Mouse (Mus musculus): ENCODE measurements at regions not wholly inside any gene's neighbourhood (a gene's known extent, or its start where the extent isn't known, plus 50 kb on each side); places are given as distances from the start of the nearest gene placed in this dataset.

DNA sequence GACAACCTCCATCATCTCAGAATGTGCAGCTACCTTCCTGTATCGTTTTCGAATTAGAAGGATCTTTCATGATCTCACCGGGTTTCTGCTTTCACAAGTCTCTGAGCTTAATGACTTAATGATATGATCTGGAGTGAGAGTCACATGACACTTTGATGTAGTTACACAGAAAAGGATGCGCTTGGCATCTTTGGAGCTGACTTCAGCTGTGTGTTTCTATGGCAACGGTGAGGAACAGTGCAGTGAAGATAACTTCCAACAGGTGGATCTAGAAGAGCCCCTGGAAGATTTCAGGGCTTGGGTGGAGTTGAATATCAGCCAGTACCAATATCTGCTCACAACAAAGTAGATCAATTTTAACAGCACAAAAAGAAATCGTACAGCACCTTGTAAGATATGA is 449.1 kb upstream of the Adamts9 start:
- CTCF ChIA-PET = no interaction called here

GRCm38 (mm10) chr6:93391166-93391565 is 447.9 kb upstream of the Adamts9 start:
- CTCF ChIA-PET = no interaction called here

- CTCF ChIA-PET = no interaction called here
Observed at GRCm38 (mm10) chr6:93371341-93371740, 428.0 kb upstream of the Adamts9 start.

DNA sequence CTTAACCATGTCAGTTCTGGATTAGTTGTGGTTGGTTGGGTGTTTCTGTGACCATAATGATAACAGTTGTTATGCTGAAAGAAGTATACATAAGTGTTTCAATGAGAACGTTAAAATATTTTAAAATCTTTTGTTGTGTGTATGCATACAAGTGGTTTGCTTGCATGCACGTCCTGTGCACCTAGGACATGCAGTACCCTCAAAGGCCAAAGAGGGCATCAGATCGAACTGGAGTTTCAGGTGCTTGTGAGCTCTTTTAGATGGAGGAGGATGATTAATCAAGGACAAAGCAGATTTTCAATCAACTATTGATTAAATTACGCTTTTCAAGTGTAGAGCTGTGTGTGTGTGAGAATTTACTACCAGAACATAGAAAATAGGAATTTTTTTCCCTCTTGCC is 420.6 kb upstream of the Adamts9 start:
- CTCF ChIA-PET = no interaction called here

- CTCF ChIA-PET = no interaction called here
Observed at GRCm38 (mm10) chr6:93353353-93354125, 410.2 kb upstream of the Adamts9 start.

- CTCF ChIA-PET = no interaction called here
Observed at GRCm38 (mm10) chr6:93349936-93350700, 406.8 kb upstream of the Adamts9 start.

DNA sequence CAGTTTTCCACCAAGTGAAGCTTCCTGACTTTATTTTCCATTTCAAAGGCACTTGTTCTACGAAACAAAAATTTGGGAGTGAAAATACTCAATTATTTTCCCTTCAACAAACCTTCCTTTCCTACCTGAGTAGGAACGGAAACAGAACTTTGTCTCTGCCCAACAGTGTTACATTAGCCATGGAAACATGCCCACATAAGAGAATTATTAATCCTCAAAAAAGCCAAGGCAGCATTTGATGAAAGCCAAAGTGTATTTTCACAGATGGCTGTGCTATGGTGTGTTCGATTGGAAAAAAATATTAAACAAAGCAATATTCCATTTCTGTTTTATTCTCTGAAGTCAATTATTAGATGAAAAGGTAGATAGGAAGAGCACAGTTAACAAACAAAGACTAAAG is 404.8 kb upstream of the Adamts9 start:
- CTCF ChIA-PET = no interaction called here

GRCm38 (mm10) chr6:93328683-93329082 is 385.4 kb upstream of the Adamts9 start:
- CTCF ChIA-PET = no interaction called here

DNA sequence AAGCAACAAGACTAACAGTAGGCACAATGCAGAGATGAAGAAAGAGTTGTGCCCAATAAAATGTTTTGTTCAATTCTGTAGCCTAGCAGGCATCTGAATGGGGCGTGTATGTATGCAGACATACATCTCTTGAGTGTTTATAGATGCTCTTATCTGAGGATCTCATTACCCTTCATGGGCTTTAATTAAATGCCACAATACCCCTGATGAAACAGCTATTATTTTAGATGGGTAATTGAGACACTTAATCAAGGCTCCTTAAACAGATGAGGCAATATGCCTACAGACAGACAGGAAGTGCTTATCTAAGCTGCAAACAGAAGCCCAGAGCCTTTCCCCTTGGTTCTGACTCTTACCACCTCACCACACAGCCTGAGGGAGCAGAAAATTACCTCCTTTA is 384.6 kb upstream of the Adamts9 start:
- CTCF ChIA-PET = no interaction called here

GRCm38 (mm10) chr6:93323881-93324280 is 380.6 kb upstream of the Adamts9 start:
- CTCF ChIA-PET = no interaction called here

DNA sequence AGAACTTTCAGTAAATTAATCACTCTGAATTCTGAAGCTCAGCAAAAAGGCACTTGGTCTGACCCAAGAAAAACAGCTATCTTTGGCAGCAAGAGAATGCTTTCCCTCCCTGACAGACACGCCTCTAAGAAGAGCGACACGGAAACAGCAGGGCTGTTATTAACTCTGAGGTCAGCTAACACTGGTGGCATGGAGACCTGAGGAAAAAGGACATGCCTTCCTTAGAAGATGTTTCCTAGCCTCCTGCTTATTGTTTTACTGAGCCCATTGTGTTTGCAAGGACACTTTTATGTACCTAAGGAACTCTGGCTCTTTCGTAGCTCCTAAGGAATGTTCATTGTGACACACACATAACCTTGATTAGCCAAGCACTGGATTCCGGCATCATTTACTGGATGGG is 371.3 kb upstream of the Adamts9 start:
- CTCF ChIA-PET = no interaction called here

DNA sequence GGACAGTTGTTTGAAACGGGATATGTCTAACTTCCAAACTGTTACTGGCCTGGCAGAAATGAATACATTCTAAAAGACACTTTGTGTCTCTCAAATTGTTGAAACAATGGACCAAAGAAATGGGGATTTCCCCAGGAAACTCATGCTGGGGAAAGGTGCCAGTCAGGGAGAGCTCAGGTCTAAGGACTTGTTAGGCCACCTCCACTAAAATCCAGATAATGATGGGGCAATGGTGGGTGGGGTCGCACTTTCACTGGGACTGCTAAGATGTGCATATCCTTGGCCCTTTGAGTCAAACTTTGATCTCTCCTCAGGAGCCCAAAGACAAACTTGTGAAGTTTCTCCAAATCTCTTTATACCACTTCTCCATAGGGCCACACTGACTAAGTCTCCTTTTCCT is 361.9 kb upstream of the Adamts9 start:
- CTCF ChIA-PET = no interaction called here

DNA sequence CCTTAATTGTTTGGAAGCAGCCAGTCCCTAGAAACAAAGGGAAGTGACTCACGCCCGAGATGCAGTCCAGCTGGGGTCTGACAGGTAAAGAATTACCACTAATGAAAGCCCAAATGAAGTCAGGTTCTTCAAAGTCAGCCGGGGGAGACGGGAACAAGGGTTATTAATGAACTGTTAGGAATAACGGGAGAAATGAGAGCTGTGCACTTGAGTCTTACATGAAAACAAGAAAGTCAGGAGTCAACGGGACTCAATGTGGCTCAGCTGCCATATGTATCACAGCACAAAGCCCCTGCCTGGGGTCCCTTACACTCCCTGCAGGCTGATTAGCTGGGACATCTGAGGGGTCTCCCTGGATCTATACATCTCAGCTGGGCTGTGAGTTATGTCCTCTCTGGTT is 354.7 kb upstream of the Adamts9 start:
- CTCF ChIA-PET = no interaction called here

- CTCF ChIA-PET = no interaction called here
Observed at GRCm38 (mm10) chr6:93291711-93292110, 348.4 kb upstream of the Adamts9 start.

- CTCF ChIA-PET = no interaction called here
Observed at GRCm38 (mm10) chr6:93288421-93288820, 345.1 kb upstream of the Adamts9 start.

- CTCF ChIA-PET = no interaction called here
Observed at GRCm38 (mm10) chr6:93285796-93286195, 342.5 kb upstream of the Adamts9 start.

DNA sequence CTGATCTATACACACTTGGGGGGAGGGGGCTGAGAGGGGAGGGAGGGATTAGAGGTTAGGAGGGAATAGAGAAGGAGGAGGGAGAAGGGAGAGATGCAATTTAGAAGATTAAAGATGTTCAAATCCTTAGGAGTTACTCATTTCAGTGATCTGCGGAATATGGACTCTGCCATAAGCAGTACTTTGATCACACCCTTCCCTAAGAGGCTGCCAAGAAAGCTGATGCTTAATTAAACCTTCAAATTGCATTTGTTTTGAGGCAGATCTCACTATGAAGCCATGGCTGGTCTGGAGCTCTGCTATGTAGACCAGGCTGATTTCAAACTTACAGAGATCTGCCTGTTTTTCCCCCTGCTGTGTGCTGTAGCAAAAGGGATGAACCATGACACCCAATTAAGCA is 338.2 kb upstream of the Adamts9 start:
- CTCF ChIA-PET = no interaction called here

DNA sequence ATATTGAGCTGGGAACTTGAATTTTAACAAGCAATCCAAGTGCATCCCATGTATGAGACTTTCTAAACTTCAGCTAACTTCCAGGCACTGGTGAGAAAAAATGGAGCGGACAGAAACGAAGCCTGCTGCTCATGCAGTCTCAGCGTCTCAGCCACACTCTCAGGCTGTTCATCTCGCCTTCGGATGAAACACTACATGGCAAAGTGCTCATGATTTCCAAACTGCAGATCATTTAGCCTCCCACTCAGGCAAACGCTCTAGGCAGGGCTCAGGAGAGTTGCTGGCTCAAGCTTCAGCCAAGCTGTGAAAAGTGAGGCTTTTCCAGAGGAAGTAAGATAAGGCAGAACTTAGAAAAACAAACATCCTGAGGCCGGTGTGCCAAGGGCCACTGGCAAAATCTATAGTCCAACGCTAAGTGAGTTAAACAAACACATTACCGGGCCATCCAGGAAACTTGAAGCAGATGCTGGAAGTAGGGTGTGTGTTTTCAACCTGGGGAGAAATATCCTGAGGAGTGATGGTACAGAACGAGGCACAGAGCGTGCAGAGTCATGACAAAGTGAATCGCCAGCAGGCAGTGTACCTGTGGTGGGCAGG is 330.7 kb upstream of the Adamts9 start:
- CTCF ChIA-PET = no interaction called here

DNA sequence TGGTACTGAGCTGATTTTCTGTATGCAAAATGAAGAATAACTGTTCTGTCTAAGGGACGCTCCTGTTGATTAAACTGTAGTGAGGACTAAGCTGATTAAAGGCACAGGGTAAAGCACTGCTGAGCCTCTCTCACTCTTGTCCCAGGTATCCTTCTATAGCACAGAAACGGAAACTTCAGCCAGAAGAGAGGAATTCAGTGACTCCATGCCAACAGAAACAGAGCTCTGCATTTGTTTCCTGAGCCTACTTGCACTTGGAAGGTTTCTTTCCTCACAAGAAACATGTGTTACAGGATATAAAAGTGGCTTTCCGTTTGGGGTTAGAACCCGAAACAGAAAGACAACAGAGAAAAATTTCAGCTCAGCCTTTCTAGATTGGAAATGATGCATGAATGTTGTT is 328.9 kb upstream of the Adamts9 start:
- CTCF ChIA-PET = no interaction called here

GRCm38 (mm10) chr6:93266826-93267225 is 323.5 kb upstream of the Adamts9 start:
- CTCF ChIA-PET = no interaction called here

GRCm38 (mm10) chr6:93265164-93265563 is 321.9 kb upstream of the Adamts9 start:
- CTCF ChIA-PET = no interaction called here

DNA sequence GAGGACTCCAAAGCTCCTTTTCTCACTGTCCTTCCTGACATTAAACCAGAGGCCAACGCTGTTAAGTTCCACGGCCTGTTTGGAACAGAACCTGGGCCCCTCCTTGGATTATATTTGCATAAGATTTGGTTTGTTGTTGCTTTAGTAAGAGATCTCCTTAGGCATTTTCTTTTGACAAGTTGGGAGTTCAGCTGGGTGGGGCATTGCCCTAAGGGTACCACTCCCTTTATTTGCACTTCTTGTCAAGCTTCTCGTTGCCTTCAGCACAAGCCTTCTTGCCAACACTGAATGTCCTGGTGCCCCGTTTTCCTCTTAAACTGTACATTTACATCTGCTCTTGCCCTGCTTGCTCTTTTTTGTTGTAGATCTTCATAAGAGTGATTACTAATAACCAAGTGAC is 317.5 kb upstream of the Adamts9 start:
- CTCF ChIA-PET = no interaction called here

DNA sequence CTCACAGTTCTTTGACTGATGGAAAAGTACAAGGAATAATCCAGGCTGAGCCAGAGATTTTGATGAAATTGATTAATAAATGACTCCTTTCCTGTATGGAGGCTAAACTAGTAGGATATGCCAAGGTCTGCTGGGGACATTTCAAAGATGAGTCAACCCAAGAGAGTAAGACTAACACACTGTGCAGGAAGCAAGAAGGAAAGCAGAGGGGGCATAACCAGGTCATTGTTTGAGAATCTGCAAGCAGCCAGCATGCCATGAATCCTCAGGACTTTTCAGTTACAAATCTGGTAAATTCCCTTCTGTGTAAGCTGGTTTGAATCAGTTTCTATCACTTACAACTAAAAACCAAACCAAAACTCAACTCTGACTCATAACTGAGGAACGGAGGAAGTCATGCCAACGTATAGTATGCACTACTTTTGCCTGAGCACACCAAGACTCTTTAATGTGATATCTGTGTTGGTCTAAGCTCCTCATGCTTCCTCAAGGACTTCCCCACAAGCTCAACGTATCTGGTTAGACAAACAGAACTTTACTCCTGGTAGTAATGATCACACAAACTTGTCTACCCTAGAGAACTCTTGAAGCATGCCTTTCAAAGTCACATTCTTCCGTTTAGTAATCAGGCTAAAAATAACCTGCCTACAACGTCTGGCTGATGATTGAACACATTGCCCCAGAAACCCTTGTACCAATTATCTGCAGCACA is 314.0 kb upstream of the Adamts9 start:
- CTCF ChIA-PET = no interaction called here
